Comparison of ENCODE assay signal across 8 mouse cellular contexts in genomic region chr7:29162750-29163525, GRCm38 (mm10). TPM values are rescaled to one million over a fixed set of nuclear protein-coding genes. Genes with fewer than 3 reads are reported as not detected.
DNase-seq lines count a peak whose midpoint lies in the region; ATAC-seq and TF ChIP-seq lines count a peak whose summit lies in the region.

No protein-coding gene starts in this region.

- H3K9me3 ChIP-seq in ES-E14 (ENCODE audit: control insufficient read depth, insufficient read depth, low read depth, low read length), result no peaks in the 10 kb centered on the region
- H3K9me3 ChIP-seq in intestine, embryonic 14.5 days (ENCODE audit: control insufficient read depth, low read length), result no peaks in the 10 kb centered on the region
- H3K9me3 ChIP-seq in liver, embryonic 14.5 days (ENCODE audit: control insufficient read depth, low read length), result no peaks in the 10 kb centered on the region
- no peaks in the 10 kb centered on the region for H3K9me3 ChIP-seq in stomach, embryonic 16.5 days (replicated peaks; ENCODE audit: control insufficient read depth, low read length)
- H3K9me3 ChIP-seq in hindbrain, embryonic 11.5 days (ENCODE audit: control insufficient read depth, low read length), result no peaks in the 10 kb centered on the region

- H3K4me3 ChIP-seq in ES-E14 (ENCODE audit: insufficient read depth in 1 of 2, low read depth in 1 of 2, low read length in 2 of 2, poor library complexity in 1 of 2, severe bottlenecking in 1 of 2), result peak overlapping the region in 1 of 2 experiments; percentile 21; a peak in 1 of 4 replicates
- H3K4me3 ChIP-seq in intestine, embryonic 14.5 days (ENCODE audit: low read depth, low read length), result no peak overlapping the region
- no peak overlapping the region for H3K4me3 ChIP-seq in liver, embryonic 14.5 days (ENCODE audit: insufficient read depth in 1 of 2, low read depth in 2 of 2, low read length in 2 of 2)
- H3K4me3 ChIP-seq in stomach, embryonic 16.5 days (replicated peaks; ENCODE audit: low read length), result no peak overlapping the region
- no peak overlapping the region for H3K4me3 ChIP-seq in hindbrain, embryonic 11.5 days (ENCODE audit: low read depth, low read length)

- TF ChIP-seq EP300 in liver, embryonic 14.5 days (IDR thresholded peaks at IDR 0.05; ENCODE audit: low read depth), result no peak

- in situ Hi-C loops in ES-E14 (cut with MboI; ENCODE audit: low sequenced_read_pairs in 2 of 2, unreplicated experiment in 2 of 2), result no loop called here

- no peak overlapping the region for H3K9ac ChIP-seq in ES-E14 (ENCODE audit: insufficient read depth, low read depth, low read length, poor library complexity, severe bottlenecking)
- no peak overlapping the region for H3K9ac ChIP-seq in intestine, embryonic 14.5 days (ENCODE audit: low read length)
- no peak overlapping the region for H3K9ac ChIP-seq in liver, embryonic 14.5 days (replicated peaks)
- no peak overlapping the region for H3K9ac ChIP-seq in stomach, embryonic 16.5 days (ENCODE audit: low read length)
- no peak overlapping the region for H3K9ac ChIP-seq in hindbrain, embryonic 11.5 days (ENCODE audit: low read depth, low read length)

- no peak overlapping the region for H3K27ac ChIP-seq in ES-E14 (ENCODE audit: insufficient read depth, low read depth, low read length, poor library complexity, severe bottlenecking)
- H3K27ac ChIP-seq in intestine, embryonic 14.5 days (ENCODE audit: low read depth), result no peak overlapping the region
- no peak overlapping the region for H3K27ac ChIP-seq in liver, embryonic 14.5 days
- no peak overlapping the region for H3K27ac ChIP-seq in stomach, embryonic 16.5 days (ENCODE audit: low read length)
- no peak overlapping the region for H3K27ac ChIP-seq in hindbrain, embryonic 11.5 days (ENCODE audit: low read depth, low read length)

- H3K36me3 ChIP-seq in ES-E14 (ENCODE audit: control insufficient read depth, insufficient read depth, low read length, poor library complexity, severe bottlenecking), result peaks cover 2% of the 10 kb centered on the region; the same call in 1 of the 2 replicates
- H3K36me3 ChIP-seq in intestine, embryonic 14.5 days (ENCODE audit: control insufficient read depth, insufficient read depth, low read length), result 0 out of 2 replicates have a peak, but pooled peaks cover 3% of the 10 kb centered on the region
- no peaks in the 10 kb centered on the region for H3K36me3 ChIP-seq in liver, embryonic 14.5 days (replicated peaks; ENCODE audit: control insufficient read depth, insufficient read depth, low read depth)
- H3K36me3 ChIP-seq in stomach, embryonic 16.5 days (ENCODE audit: control insufficient read depth, insufficient read depth, low read length), result no peaks in the 10 kb centered on the region
- H3K36me3 ChIP-seq in hindbrain, embryonic 11.5 days (ENCODE audit: control insufficient read depth, insufficient read depth, low read length), result no peaks in the 10 kb centered on the region

- no peak overlapping the region for H3K4me2 ChIP-seq in intestine, embryonic 14.5 days (ENCODE audit: low read length)
- peak overlapping the region; percentile 6; the same call in 1 of the 2 replicates for H3K4me2 ChIP-seq in liver, embryonic 14.5 days (ENCODE audit: low read depth)
- no peak overlapping the region for H3K4me2 ChIP-seq in stomach, embryonic 16.5 days (ENCODE audit: low read depth, low read length)
- no peak overlapping the region for H3K4me2 ChIP-seq in hindbrain, embryonic 11.5 days (replicated peaks; ENCODE audit: low read depth, low read length)

- ATAC-seq in intestine, embryonic 14.5 days (replicated peaks; ENCODE audit: low FRiP score, low TSS enrichment, low read depth), result peak; percentile 74
- peak; percentile 58; the same call in 1 of the 2 replicates for ATAC-seq in liver, embryonic 14.5 days (ENCODE audit: insufficient read depth)
- ATAC-seq in stomach, embryonic 16.5 days (ENCODE audit: insufficient read depth, low FRiP score), result peak; percentile 81; the same call in 1 of the 2 replicates
- ATAC-seq in hindbrain, embryonic 11.5 days (ENCODE audit: low FRiP score), result no peak

- WGBS in intestine, embryonic 14.5 days, result 15% methylated on average over 9 of the region's 9 CpGs
- WGBS in liver, embryonic 14.5 days (ENCODE audit: insufficient replicate concordance), result 16% methylated on average over 9 of the region's 9 CpGs
- WGBS in stomach, embryonic 16.5 days, result 15% methylated on average over 9 of the region's 9 CpGs
- 27% methylated on average over 9 of the region's 9 CpGs for WGBS in hindbrain, embryonic 11.5 days

- peak; percentile 63 for DNase-seq in CD4-positive helper T cell, adult 2 months (ENCODE audit: low read depth, low spot score)
- peak; percentile 97 for DNase-seq in ES-E14 (ENCODE audit: low read depth, low spot score)
- DNase-seq in intestine, embryonic 14.5 days (ENCODE audit: low spot score), result peak; percentile 72
- DNase-seq in liver, embryonic 14.5 days (ENCODE audit: low read depth in 3 of 3, low spot score in 3 of 3), result peak in 2 of 3 experiments; percentile 33 to 46
- no peak for DNase-seq in frontal cortex, postnatal 14 days (ENCODE audit: low spot score in 2 of 2)
- no peak for DNase-seq in layer of hippocampus, postnatal 14 days (ENCODE audit: low spot score in 2 of 2)
- DNase-seq in hindbrain, embryonic 11.5 days (ENCODE audit: low spot score), result no peak

- peaks cover 2 to 28% of the 10 kb centered on the region in 2 experiments for H3K4me1 ChIP-seq in ES-E14 (ENCODE audit: control insufficient read depth in 2 of 2, insufficient read depth in 2 of 2, low read length in 2 of 2, poor library complexity in 1 of 2)
- no peaks in the 10 kb centered on the region for H3K4me1 ChIP-seq in intestine, embryonic 14.5 days (replicated peaks; ENCODE audit: control insufficient read depth, insufficient read depth, low read length)
- H3K4me1 ChIP-seq in liver, embryonic 14.5 days (replicated peaks; ENCODE audit: control insufficient read depth in 2 of 2, insufficient read depth in 2 of 2, low read length in 1 of 2), result peaks cover 0 to 4% of the 10 kb centered on the region in 2 experiments; a peak in 2 of 4 replicates
- H3K4me1 ChIP-seq in stomach, embryonic 16.5 days (ENCODE audit: control insufficient read depth, insufficient read depth, low read length), result peaks cover 4% of the 10 kb centered on the region
- H3K4me1 ChIP-seq in hindbrain, embryonic 11.5 days (replicated peaks; ENCODE audit: control insufficient read depth, insufficient read depth, low read length), result no peaks in the 10 kb centered on the region

- H3K27me3 ChIP-seq in intestine, embryonic 14.5 days (replicated peaks; ENCODE audit: control insufficient read depth, insufficient read depth, low read length), result peaks cover 18% of the 10 kb centered on the region
- peaks cover 11% of the 10 kb centered on the region for H3K27me3 ChIP-seq in liver, embryonic 14.5 days (ENCODE audit: control insufficient read depth, insufficient read depth, low read length)
- H3K27me3 ChIP-seq in stomach, embryonic 16.5 days (ENCODE audit: control insufficient read depth, insufficient read depth, low read length), result no peaks in the 10 kb centered on the region
- peaks cover 7% of the 10 kb centered on the region; the same call in 1 of the 2 replicates for H3K27me3 ChIP-seq in hindbrain, embryonic 11.5 days (ENCODE audit: control insufficient read depth, insufficient read depth, low read length)

- TF ChIP-seq CTCF in liver, embryonic 14.5 days (IDR thresholded peaks at IDR 0.05; ENCODE audit: low read depth), result no peak

RNA-seq across cellular contexts. Expression of gene Fam98c, which starts 6.9 kb away (rescaled TPM):
- total RNA-seq in ES-E14 (2012; rRNA removed), result 20.8 and 42.5 TPM in 2 replicates
- 25.9 and 26.1 TPM in 2 replicates for polyA plus RNA-seq in intestine, embryonic 14.5 days (2014; fragmentation: Nextera tagmentation; extraction: Ambion mirVana)
- 5.1 and 5.8 TPM in 2 replicates for polyA plus RNA-seq in liver, embryonic 14.5 days (2012; rRNA removed)
- 4.6 and 4.7 TPM in 2 replicates for polyA plus RNA-seq in liver, embryonic 14.5 days (2014; fragmentation: Nextera tagmentation; extraction: Ambion mirVana)
- 18.9 and 19.6 TPM in 2 replicates for polyA plus RNA-seq in stomach, embryonic 16.5 days (2015; fragmentation: Nextera tagmentation; extraction: Ambion mirVana)
- 10 to 100 TPM; 29.4 to 32.7 TPM for total RNA-seq in layer of hippocampus, postnatal 14 days (2021)
- polyA plus RNA-seq in hindbrain, embryonic 11.5 days (2014; fragmentation: Nextera tagmentation; extraction: Ambion mirVana), result 14.8 and 16.5 TPM in 2 replicates

RNA-seq across cellular contexts. Expression of gene Ggn, which starts 7.1 kb away (rescaled TPM):
- total RNA-seq in ES-E14 (2012; rRNA removed), result 0.67 and 1.2 TPM in 2 replicates
- polyA plus RNA-seq in intestine, embryonic 14.5 days (2014; fragmentation: Nextera tagmentation; extraction: Ambion mirVana), result 0.58 and 1.0 TPM in 2 replicates
- polyA plus RNA-seq in liver, embryonic 14.5 days (2012; rRNA removed), result 0.03 and 0.04 TPM in 2 replicates
- polyA plus RNA-seq in liver, embryonic 14.5 days (2014; fragmentation: Nextera tagmentation; extraction: Ambion mirVana), result not detected in 2 replicates
- 0.51 and 0.56 TPM in 2 replicates for polyA plus RNA-seq in stomach, embryonic 16.5 days (2015; fragmentation: Nextera tagmentation; extraction: Ambion mirVana)
- total RNA-seq in layer of hippocampus, postnatal 14 days (2021), result 1 to 10 TPM; 1.2 to 1.3 TPM
- 0.45 and 0.69 TPM in 2 replicates for polyA plus RNA-seq in hindbrain, embryonic 11.5 days (2014; fragmentation: Nextera tagmentation; extraction: Ambion mirVana)

RNA-seq across cellular contexts. Expression of gene Spred3, which starts 7.3 kb away (rescaled TPM):
- total RNA-seq in ES-E14 (2012; rRNA removed), result 5.1 and 6.2 TPM in 2 replicates
- polyA plus RNA-seq in intestine, embryonic 14.5 days (2014; fragmentation: Nextera tagmentation; extraction: Ambion mirVana), result 3.8 and 4.7 TPM in 2 replicates
- 0.38 and 0.51 TPM in 2 replicates for polyA plus RNA-seq in liver, embryonic 14.5 days (2012; rRNA removed)
- polyA plus RNA-seq in liver, embryonic 14.5 days (2014; fragmentation: Nextera tagmentation; extraction: Ambion mirVana), result 0.04 and 0.08 TPM in 2 replicates
- 1.6 and 2.2 TPM in 2 replicates for polyA plus RNA-seq in stomach, embryonic 16.5 days (2015; fragmentation: Nextera tagmentation; extraction: Ambion mirVana)
- total RNA-seq in layer of hippocampus, postnatal 14 days (2021), result 10 to 100 TPM; 42.3 to 52.3 TPM
- polyA plus RNA-seq in hindbrain, embryonic 11.5 days (2014; fragmentation: Nextera tagmentation; extraction: Ambion mirVana), result 4.6 and 6.5 TPM in 2 replicates

RNA-seq across cellular contexts. Expression of gene Psmd8, which starts 17.6 kb away (rescaled TPM):
- 209 and 211 TPM in 2 replicates for total RNA-seq in ES-E14 (2012; rRNA removed)
- 277 and 280 TPM in 2 replicates for polyA plus RNA-seq in intestine, embryonic 14.5 days (2014; fragmentation: Nextera tagmentation; extraction: Ambion mirVana)
- 86.0 and 86.2 TPM in 2 replicates for polyA plus RNA-seq in liver, embryonic 14.5 days (2012; rRNA removed)
- 130 and 131 TPM in 2 replicates for polyA plus RNA-seq in liver, embryonic 14.5 days (2014; fragmentation: Nextera tagmentation; extraction: Ambion mirVana)
- polyA plus RNA-seq in stomach, embryonic 16.5 days (2015; fragmentation: Nextera tagmentation; extraction: Ambion mirVana), result 242 and 249 TPM in 2 replicates
- total RNA-seq in layer of hippocampus, postnatal 14 days (2021), result 100 to 1,000 TPM; 153 to 169 TPM
- polyA plus RNA-seq in hindbrain, embryonic 11.5 days (2014; fragmentation: Nextera tagmentation; extraction: Ambion mirVana), result 338 and 343 TPM in 2 replicates

RNA-seq across cellular contexts. Expression of gene Rasgrp4, which starts 28.3 kb away (rescaled TPM):
- total RNA-seq in ES-E14 (2012; rRNA removed), result 5.6 and 5.9 TPM in 2 replicates
- 0.54 and 0.96 TPM in 2 replicates for polyA plus RNA-seq in intestine, embryonic 14.5 days (2014; fragmentation: Nextera tagmentation; extraction: Ambion mirVana)
- polyA plus RNA-seq in liver, embryonic 14.5 days (2012; rRNA removed), result 0.88 and 0.96 TPM in 2 replicates
- polyA plus RNA-seq in liver, embryonic 14.5 days (2014; fragmentation: Nextera tagmentation; extraction: Ambion mirVana), result 0.04 and 0.39 TPM in 2 replicates
- polyA plus RNA-seq in stomach, embryonic 16.5 days (2015; fragmentation: Nextera tagmentation; extraction: Ambion mirVana), result 0.56 and 0.61 TPM in 2 replicates
- total RNA-seq in layer of hippocampus, postnatal 14 days (2021), result 1 to 10 TPM; 1.1 to 1.5 TPM
- 0.28 and 0.52 TPM in 2 replicates for polyA plus RNA-seq in hindbrain, embryonic 11.5 days (2014; fragmentation: Nextera tagmentation; extraction: Ambion mirVana)

Comparison
In these comparisons a context has a peak if more than half of its experiments do, and no peak if none do; other contexts are left out.
1. DNase-seq: peak in CD4-positive helper T cell, adult 2 months (single experiment), ES-E14 (single experiment), intestine, embryonic 14.5 days (single experiment) and liver, embryonic 14.5 days (2 of 3); none in frontal cortex, postnatal 14 days (0 of 2), layer of hippocampus, postnatal 14 days (0 of 2) and hindbrain, embryonic 11.5 days (single experiment).